Mouse (Mus musculus) neural tube, embryonic 11.5 days (tissue): ENCODE results near the gene Ccdc80. TPM values are rescaled to one million over a fixed set of nuclear protein-coding genes. Genes with fewer than 3 reads are reported as not detected.

ENCODE experiments used
- ATAC-seq: fragments of 200-750 bp; cut with Nextera tagmentation; 2 replicates; pipeline ENCODE4 v1.8.0; 2017; ENCODE audit warnings: moderate number of reproducible peaks, mild to moderate bottlenecking, moderate TSS enrichment, moderate library complexity; ENCODE audit not compliant: insufficient read depth, low FRiP score, low TSS enrichment
- DNase-seq: peaks from one replicate; pipeline ENCODE4 v3.0.0-alpha.2; 2015; ENCODE audit warnings: low spot score
- H3K27ac ChIP-seq: fragments of 300-500 bp; sonication (generic); 2 replicates; pipeline ENCODE4 v1.5.1; 2014; ENCODE audit warnings: low read depth, mild to moderate bottlenecking, low read length
- H3K27me3 ChIP-seq: fragments of 300-500 bp; sonication (generic); 2 replicates; pipeline ENCODE4 v1.6.1; 2014; ENCODE audit warnings: mild to moderate bottlenecking, low read length, mixed read lengths; ENCODE audit not compliant: control insufficient read depth, insufficient read depth
- H3K36me3 ChIP-seq: fragments of 300-500 bp; sonication (generic); 2 replicates; pipeline ENCODE4 v1.6.1; 2014; ENCODE audit warnings: mild to moderate bottlenecking, low read length, moderate library complexity, mixed read lengths; ENCODE audit not compliant: control insufficient read depth, insufficient read depth
- H3K4me1 ChIP-seq: fragments of 300-500 bp; sonication (generic); 2 replicates; pipeline ENCODE4 v1.6.1; 2014; ENCODE audit warnings: low read length, mixed read lengths; ENCODE audit not compliant: control insufficient read depth, insufficient read depth
- H3K4me2 ChIP-seq: fragments of 300-500 bp; sonication (generic); 2 replicates; pipeline ENCODE4 v1.6.1; 2014; ENCODE audit warnings: low read depth, mild to moderate bottlenecking, moderate library complexity
- H3K4me3 ChIP-seq: fragments of 300-500 bp; sonication (generic); 2 replicates; pipeline ENCODE4 v1.5.1; 2014; ENCODE audit warnings: low read depth, low read length
- H3K9ac ChIP-seq: fragments of 300-500 bp; sonication (generic); 2 replicates; pipeline ENCODE4 v1.6.1; 2014; ENCODE audit warnings: mild to moderate bottlenecking, low read length
- H3K9me3 ChIP-seq: fragments of 300-500 bp; sonication (generic); 2 replicates; pipeline ENCODE4 v1.6.1; 2016; ENCODE audit warnings: low read length; ENCODE audit not compliant: control insufficient read depth
- WGBS: fragments of 180-500 bp; shearing (Covaris S2); extraction: QIAGEN DNeasy Blood & Tissue Kit; methylation state at CpG from one replicate; pipeline ENCODE4 v1.1.7; 2014; 5-methylcytosine and 5-hydroxymethylcytosine counted together
- polyA plus RNA-seq: library from polyadenylated mRNA; unstranded; fragments of >200 nt; fragmentation: Nextera tagmentation; extraction: Ambion mirVana; gene quantifications from 2 replicates; pipeline ENCODE4 v1.2.1, GENCODE M21; 2014

Ccdc80 gene
- polyA plus RNA-seq, 1 experiment from 2014 or later = 25.6 TPM

- no peaks in the 10 kb centered on the region for H3K27me3 ChIP-seq
- H3K4me3 ChIP-seq = no peak overlapping the region
- H3K27ac ChIP-seq = no peak overlapping the region
- no peak for ATAC-seq
- H3K4me2 ChIP-seq = no peak overlapping the region
- H3K9ac ChIP-seq = no peak overlapping the region
- 88% methylated on average over 1 of the region's 1 CpGs for WGBS
- DNase-seq = no peak
- H3K9me3 ChIP-seq = no peaks in the 10 kb centered on the region
- H3K4me1 ChIP-seq = no peaks in the 10 kb centered on the region
- no peaks in the 10 kb centered on the region for H3K36me3 ChIP-seq
Observed at GRCm38 (mm10) chr16:45088842-45089241, 4.4 kb upstream of the Ccdc80 start.

GRCm38 (mm10) chr16:45090005-45090404, 3.2 kb upstream of the Ccdc80 start:
- peak; percentile 62; the same call in 1 of the 2 replicates for ATAC-seq
- H3K27ac ChIP-seq = no peak overlapping the region
- H3K9me3 ChIP-seq = no peaks in the 10 kb centered on the region
- no peak overlapping the region for H3K4me3 ChIP-seq
- H3K9ac ChIP-seq = no peak overlapping the region
- no peaks in the 10 kb centered on the region for H3K27me3 ChIP-seq
- peak; percentile 80 for DNase-seq
- no peaks in the 10 kb centered on the region for H3K4me1 ChIP-seq
- no peaks in the 10 kb centered on the region for H3K36me3 ChIP-seq
- no peak overlapping the region for H3K4me2 ChIP-seq
- WGBS = 13% methylated on average over 10 of the region's 10 CpGs

- ATAC-seq (peak; percentile 54), DNase-seq (peak; percentile 29)
- WGBS = 7% methylated on average over 9 of the region's 9 CpGs
- Histone ChIP-seq H3K36me3 (no peaks in the 10 kb centered on the region), H3K4me3 (peak overlapping the region; percentile 27), H3K9me3 (no peaks in the 10 kb centered on the region), H3K27ac (peak overlapping the region; percentile 36; the same call in 1 of the 2 replicates), H3K4me1 (no peaks in the 10 kb centered on the region), H3K27me3 (no peaks in the 10 kb centered on the region), H3K4me2 (peak overlapping the region; percentile 46), H3K9ac (peak overlapping the region; percentile 53)
Observed at GRCm38 (mm10) chr16:45094136-45094756, 1.0 kb downstream of the Ccdc80 start.

- Histone ChIP-seq H3K27ac (no peak overlapping the region), H3K27me3 (no peaks in the 10 kb centered on the region), H3K4me1 (no peaks in the 10 kb centered on the region), H3K9ac (no peak overlapping the region), H3K9me3 (no peaks in the 10 kb centered on the region), H3K4me2 (0 out of 2 replicates have a peak overlapping the region, but pooled peaks have one; percentile 6), H3K4me3 (no peak overlapping the region), H3K36me3 (no peaks in the 10 kb centered on the region)
- ATAC-seq (no peak), DNase-seq (no peak)
- 92% methylated on average over 13 of the region's 13 CpGs for WGBS
Observed at GRCm38 (mm10) chr16:45095030-45095429, 1.8 kb downstream of the Ccdc80 start.

- Histone ChIP-seq H3K4me2 (no peak overlapping the region), H3K9me3 (no peaks in the 10 kb centered on the region), H3K4me3 (no peak overlapping the region), H3K27me3 (no peaks in the 10 kb centered on the region), H3K4me1 (no peaks in the 10 kb centered on the region), H3K9ac (no peak overlapping the region), H3K36me3 (no peaks in the 10 kb centered on the region), H3K27ac (no peak overlapping the region)
- 92% methylated on average over 26 of the region's 26 CpGs for WGBS
- no peak for DNase-seq
- no peak for ATAC-seq
Observed at GRCm38 (mm10) chr16:45095561-45096482, 2.6 kb downstream of the Ccdc80 start.

GRCm38 (mm10) chr16:45097467-45097866, 4.3 kb downstream of the Ccdc80 start:
- WGBS = 91% methylated on average over 2 of the region's 2 CpGs
- Histone ChIP-seq H3K36me3 (no peaks in the 10 kb centered on the region), H3K9me3 (no peaks in the 10 kb centered on the region), H3K4me2 (no peak overlapping the region), H3K27me3 (no peaks in the 10 kb centered on the region), H3K4me3 (no peak overlapping the region), H3K27ac (no peak overlapping the region), H3K9ac (no peak overlapping the region), H3K4me1 (no peaks in the 10 kb centered on the region)
- DNase-seq (no peak), ATAC-seq (no peak)

- no peak for DNase-seq
- H3K4me2 ChIP-seq = peak overlapping the region; percentile 19; the same call in 1 of the 2 replicates
Observed at GRCm38 (mm10) chr16:45098186-45098885, 5.1 kb downstream of the Ccdc80 start.

GRCm38 (mm10) chr16:45098886-45099210, 5.6 kb downstream of the Ccdc80 start:
- Histone ChIP-seq H3K36me3 (no peaks in the 10 kb centered on the region), H3K27ac (0 out of 2 replicates have a peak overlapping the region, but pooled peaks have one; percentile 5), H3K4me2 (no peak overlapping the region), H3K4me1 (no peaks in the 10 kb centered on the region), H3K4me3 (no peak overlapping the region), H3K9me3 (no peaks in the 10 kb centered on the region), H3K27me3 (no peaks in the 10 kb centered on the region), H3K9ac (no peak overlapping the region)
- 0 out of 2 replicates have a peak, but pooled peaks have one; percentile 11 for ATAC-seq
- no peak for DNase-seq
- 65% methylated on average over 6 of the region's 6 CpGs for WGBS

More at GRCm38 (mm10) chr16:45098186-45098885, 5.1 kb downstream of the Ccdc80 start:
- no peaks in the 10 kb centered on the region for H3K4me1 ChIP-seq
- no peaks in the 10 kb centered on the region for H3K36me3 ChIP-seq
- H3K9ac ChIP-seq = no peak overlapping the region
- H3K27ac ChIP-seq = 0 out of 2 replicates have a peak overlapping the region, but pooled peaks have one; percentile 5
- no peak overlapping the region for H3K4me3 ChIP-seq
- H3K27me3 ChIP-seq = no peaks in the 10 kb centered on the region
- peak; percentile 51 for ATAC-seq
- no peaks in the 10 kb centered on the region for H3K9me3 ChIP-seq
- 48% methylated on average over 10 of the region's 10 CpGs for WGBS
